Mouse (Mus musculus) liver, embryonic 14.5 days (tissue): Measurements from ENCODE around the gene Gna12. TPM values are rescaled to one million over a fixed set of nuclear protein-coding genes. Genes with fewer than 3 reads are reported as not detected.

Source experiments
- ATAC-seq: fragments of 200-750 bp; cut with Nextera tagmentation; 2 replicates; pipeline ENCODE4 v1.8.0; 2017; ENCODE audit warnings: moderate number of reproducible peaks, mild to moderate bottlenecking, moderate library complexity; ENCODE audit not compliant: insufficient read depth
- DNase-seq, 3 experiments: peaks; one replicate each; pipeline ENCODE4 v3.0.0-alpha.2; 2012 to 2013; ENCODE audit warnings: low read depth in 3 of 3, low spot score in 3 of 3
- H3K27ac ChIP-seq: fragments of 300-500 bp; sonication (generic); 2 replicates; pipeline ENCODE4 v1.5.1; 2014; ENCODE audit warnings: moderate library complexity, mild to moderate bottlenecking, control low read depth, inconsistent platforms
- H3K27me3 ChIP-seq: fragments of 300-500 bp; sonication (generic); 2 replicates; pipeline ENCODE4 v1.6.1; 2014; ENCODE audit warnings: mild to moderate bottlenecking, low read length, moderate library complexity; ENCODE audit not compliant: control insufficient read depth, insufficient read depth
- H3K36me3 ChIP-seq: fragments of 300-500 bp; sonication (generic); replicated peaks from 2 replicates; pipeline ENCODE4 v1.6.1; 2014; ENCODE audit warnings: low read depth; ENCODE audit not compliant: control insufficient read depth, insufficient read depth
- H3K4me1 ChIP-seq, 2 experiments: fragments of 200-500 bp in 1 of 2; fragments of 300-500 bp in 1 of 2; sonication (generic) in 1 of 2; replicated peaks; 2 replicates each; pipeline ENCODE4 v1.6.1; 2012 to 2014; ENCODE audit warnings: antibody characterized with exemption in 1 of 2, inconsistent platforms in 1 of 2, low read length in 1 of 2; ENCODE audit not compliant: control insufficient read depth in 2 of 2, insufficient read depth in 2 of 2
- H3K4me2 ChIP-seq: fragments of 300-500 bp; sonication (generic); 2 replicates; pipeline ENCODE4 v1.6.1; 2014; ENCODE audit warnings: low read depth, mild to moderate bottlenecking, control low read depth, moderate library complexity
- H3K4me3 ChIP-seq, 2 experiments: fragments of 200-500 bp in 1 of 2; fragments of 300-500 bp in 1 of 2; sonication (generic) in 1 of 2; 2 replicates each; pipeline ENCODE4 v1.5.1; 2012 to 2014; ENCODE audit warnings: low read depth in 2 of 2, low read length in 2 of 2, mild to moderate bottlenecking in 2 of 2, control low read depth in 1 of 2, inconsistent platforms in 1 of 2, moderate library complexity in 1 of 2; ENCODE audit not compliant: insufficient read depth in 1 of 2
- H3K9ac ChIP-seq: fragments of 300-500 bp; sonication (generic); replicated peaks from 2 replicates; pipeline ENCODE4 v1.6.1; 2014; ENCODE audit warnings: mild to moderate bottlenecking, control low read depth, moderate library complexity
- H3K9me3 ChIP-seq: fragments of 300-500 bp; sonication (generic); 2 replicates; pipeline ENCODE4 v1.6.1; 2016; ENCODE audit warnings: low read length, mixed read lengths; ENCODE audit not compliant: control insufficient read depth
- CTCF ChIP-seq: IDR thresholded peaks from 2 replicates; pipeline ENCODE4 v1.5.1; 2016; ENCODE audit warnings: antibody characterized with exemption, low read depth, control low read depth
- EP300 ChIP-seq: IDR thresholded peaks from 2 replicates; pipeline ENCODE4 v1.6.1; 2016; ENCODE audit warnings: antibody characterized with exemption, low read depth
- WGBS: fragments of 180-500 bp; shearing (Covaris S2); extraction: QIAGEN DNeasy Blood & Tissue Kit; methylation state at CpG from one replicate; pipeline ENCODE4 v1.1.7; 2014; ENCODE audit not compliant: insufficient replicate concordance; 5-methylcytosine and 5-hydroxymethylcytosine counted together
- polyA plus RNA-seq, 2 experiments: library from polyadenylated mRNA; depleted of rRNA in 1 of 2; stranded (reverse) in 1 of 2; unstranded in 1 of 2; fragments of >200 nt; fragmentation: Nextera tagmentation in 1 of 2; extraction: Ambion mirVana in 1 of 2; gene quantifications; 2 replicates each; pipeline versions ENCODE4 v1.2.1 to v1.2.3; 2012 to 2014

Gna12 gene
- polyA plus RNA-seq, 2 experiments = 5.4 to 14.2 TPM

- Histone ChIP-seq H3K27ac (no peak overlapping the region), H3K4me3 (no peak overlapping the region), H3K4me2 (no peak overlapping the region), H3K36me3 (peaks cover 5% of the 10 kb centered on the region), H3K4me1 (no peaks in the 10 kb centered on the region), H3K9me3 (no peaks in the 10 kb centered on the region), H3K9ac (no peak overlapping the region), H3K27me3 (no peaks in the 10 kb centered on the region)
- 81% methylated on average over 8 of the region's 8 CpGs for WGBS
- DNase-seq (no peak), ATAC-seq (no peak)
- TF ChIP-seq CTCF (no peak), EP300 (no peak)
Observed at GRCm38 (mm10) chr5:140758864-140759263, 71.4 kb downstream of the Gna12 start.

- ATAC-seq = no peak
- TF ChIP-seq CTCF (no peak), EP300 (no peak)
Observed at GRCm38 (mm10) chr5:140753223-140753622, 77.0 kb downstream of the Gna12 start.

GRCm38 (mm10) chr5:140752639-140753038 lies 77.6 kb downstream of the Gna12 start:
- peak; percentile 70 for TF ChIP-seq CTCF
- no peak for TF ChIP-seq EP300
- 72% methylated on average over 3 of the region's 3 CpGs for WGBS
- no peak overlapping the region for H3K27ac ChIP-seq
- no peak for ATAC-seq
- no peaks in the 10 kb centered on the region for H3K9me3 ChIP-seq
- H3K36me3 ChIP-seq = no peaks in the 10 kb centered on the region
- H3K4me1 ChIP-seq = peaks cover 0 to 5% of the 10 kb centered on the region in 2 experiments; a peak in 1 of 4 replicates
- DNase-seq = no peak
- no peak overlapping the region for H3K4me3 ChIP-seq
- H3K9ac ChIP-seq = no peak overlapping the region
- no peak overlapping the region for H3K4me2 ChIP-seq
- no peaks in the 10 kb centered on the region for H3K27me3 ChIP-seq

More at GRCm38 (mm10) chr5:140753223-140753622, 77.0 kb downstream of the Gna12 start:
- Histone ChIP-seq H3K9me3 (no peaks in the 10 kb centered on the region), H3K4me2 (no peak overlapping the region), H3K4me3 (no peak overlapping the region), H3K27me3 (no peaks in the 10 kb centered on the region), H3K36me3 (no peaks in the 10 kb centered on the region), H3K4me1 (peaks cover 0 to 5% of the 10 kb centered on the region in 2 experiments; a peak in 1 of 4 replicates), H3K9ac (no peak overlapping the region), H3K27ac (no peak overlapping the region)
- WGBS = 81% methylated on average over 5 of the region's 5 CpGs
- no peak for DNase-seq

- no peaks in the 10 kb centered on the region for H3K27me3 ChIP-seq
- H3K9me3 ChIP-seq = no peaks in the 10 kb centered on the region
- ATAC-seq (no peak), DNase-seq (no peak)
- H3K4me3 ChIP-seq = no peak overlapping the region
- H3K36me3 ChIP-seq = no peaks in the 10 kb centered on the region
- H3K4me1 ChIP-seq = peaks cover 0 to 5% of the 10 kb centered on the region in 2 experiments; a peak in 1 of 4 replicates
- TF ChIP-seq CTCF (no peak), EP300 (no peak)
- 82% methylated on average over 15 of the region's 15 CpGs for WGBS
- no peak overlapping the region for H3K27ac ChIP-seq
- H3K4me2 ChIP-seq = no peak overlapping the region
- H3K9ac ChIP-seq = no peak overlapping the region
Observed at GRCm38 (mm10) chr5:140752041-140752440, 78.2 kb downstream of the Gna12 start.

- Histone ChIP-seq H3K4me1 (peaks cover 0 to 5% of the 10 kb centered on the region in 2 experiments; a peak in 1 of 4 replicates), H3K9ac (no peak overlapping the region), H3K4me2 (no peak overlapping the region), H3K27me3 (no peaks in the 10 kb centered on the region), H3K9me3 (no peaks in the 10 kb centered on the region), H3K4me3 (no peak overlapping the region), H3K36me3 (no peaks in the 10 kb centered on the region), H3K27ac (no peak overlapping the region)
- ATAC-seq = no peak
- no peak for DNase-seq
- TF ChIP-seq CTCF (peak; percentile 69), EP300 (no peak)
- WGBS = 0% methylated on average over 1 of the region's 2 CpGs
Observed at GRCm38 (mm10) chr5:140750925-140751324, 79.3 kb downstream of the Gna12 start.
